Mouse (Mus musculus): ENCODE data around the gene Gstp3.
"Not testable (repeated sequence)": the region's sequence is repeated elsewhere in the genome, so short reads cannot be mapped to it uniquely, and the experiment has no call there.

Gstp3 gene

DNA sequence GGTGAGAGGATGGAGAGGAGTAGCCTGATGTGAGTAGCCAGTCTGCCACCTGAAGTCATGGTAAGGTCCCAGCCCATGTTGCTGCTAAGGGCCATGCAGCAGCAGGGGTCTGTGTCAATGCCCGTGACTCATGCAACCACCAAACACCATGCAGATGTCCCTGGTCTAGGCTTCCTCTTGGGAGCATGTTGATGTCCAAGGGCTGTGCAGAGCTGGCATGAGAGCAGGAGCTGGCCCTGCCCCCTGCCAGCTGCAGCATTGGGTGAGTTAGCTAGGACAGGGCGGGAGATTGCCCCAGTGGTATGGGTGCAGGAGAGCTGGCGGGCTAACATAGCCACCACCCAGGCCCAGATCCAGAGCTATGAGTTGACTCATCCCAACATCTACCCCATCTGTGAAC is 31.1 kb upstream of the Gstp3 start:
- DNase-seq (ENCODE audit: low spot score in 2 of 2): no peak

DNA sequence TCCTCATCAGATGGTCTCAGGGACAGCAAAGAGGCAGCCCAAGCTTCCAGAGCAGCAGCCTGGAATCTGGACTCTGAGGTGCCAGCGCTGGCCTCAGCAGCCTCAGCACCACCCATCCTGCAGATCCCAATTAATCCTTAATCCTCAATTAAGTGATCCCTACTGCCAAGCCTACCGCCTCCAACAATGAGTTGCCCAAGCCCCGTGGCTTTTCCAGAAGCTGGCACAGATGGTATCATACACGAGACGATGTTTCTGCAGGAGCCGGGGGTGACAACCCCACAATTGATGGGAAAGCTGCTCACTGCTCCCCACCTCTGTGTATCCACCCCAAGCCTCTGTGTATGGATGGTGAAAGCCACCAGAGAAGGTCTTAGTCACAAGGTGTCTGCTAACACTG is 29.8 kb upstream of the Gstp3 start:
- DNase-seq (ENCODE audit: low spot score in 2 of 2): no peak

GRCm38 (mm10) chr19:4088146-4088545 is 28.8 kb upstream of the Gstp3 start:
- DNase-seq (ENCODE audit: low spot score in 2 of 2): no peak

- no peak for DNase-seq (ENCODE audit: low spot score in 2 of 2)
These were observed 27.7 kb upstream of the Gstp3 start for GRCm38 (mm10) chr19:4087090-4087489.

DNA sequence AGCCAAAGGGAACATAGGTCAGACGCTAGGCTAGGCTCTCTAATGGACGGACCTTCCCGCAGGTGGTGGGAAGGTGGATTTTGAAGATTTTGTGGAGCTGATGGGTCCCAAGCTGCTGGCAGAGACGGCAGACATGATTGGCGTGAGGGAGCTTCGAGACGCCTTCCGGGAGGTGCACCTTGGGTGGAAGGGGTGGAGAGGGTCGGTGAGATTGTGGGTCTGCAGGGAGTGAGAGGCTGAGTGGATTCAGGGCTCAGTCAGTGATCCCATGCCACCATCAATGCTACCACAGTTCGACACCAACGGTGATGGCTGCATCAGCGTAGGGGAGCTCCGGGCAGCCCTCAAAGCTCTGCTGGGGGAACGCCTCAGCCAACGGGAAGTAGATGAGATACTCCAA is 26.8 kb upstream of the Gstp3 start:
- DNase-seq (ENCODE audit: low spot score in 2 of 2): no peak

GRCm38 (mm10) chr19:4084984-4085383 is 25.6 kb upstream of the Gstp3 start:
- no peak for DNase-seq (ENCODE audit: low spot score in 2 of 2)

- no peak for DNase-seq (ENCODE audit: low spot score in 2 of 2)
These were observed 24.5 kb upstream of the Gstp3 start for GRCm38 (mm10) chr19:4083826-4084225.

GRCm38 (mm10) chr19:4083316-4083715 is 23.9 kb upstream of the Gstp3 start:
- DNase-seq (ENCODE audit: low spot score in 2 of 2): no peak

GRCm38 (mm10) chr19:4082219-4082965 is 23.0 kb upstream of the Gstp3 start:
- no peak for DNase-seq (ENCODE audit: low spot score in 2 of 2)

GRCm38 (mm10) chr19:4081394-4081793 is 22.0 kb upstream of the Gstp3 start, which contains the start of gene Cabp2:
TSS of gene Cabp2 (plus strand) at chr19:4081578.
- DNase-seq (ENCODE audit: low spot score in 2 of 2): no peak

DNA sequence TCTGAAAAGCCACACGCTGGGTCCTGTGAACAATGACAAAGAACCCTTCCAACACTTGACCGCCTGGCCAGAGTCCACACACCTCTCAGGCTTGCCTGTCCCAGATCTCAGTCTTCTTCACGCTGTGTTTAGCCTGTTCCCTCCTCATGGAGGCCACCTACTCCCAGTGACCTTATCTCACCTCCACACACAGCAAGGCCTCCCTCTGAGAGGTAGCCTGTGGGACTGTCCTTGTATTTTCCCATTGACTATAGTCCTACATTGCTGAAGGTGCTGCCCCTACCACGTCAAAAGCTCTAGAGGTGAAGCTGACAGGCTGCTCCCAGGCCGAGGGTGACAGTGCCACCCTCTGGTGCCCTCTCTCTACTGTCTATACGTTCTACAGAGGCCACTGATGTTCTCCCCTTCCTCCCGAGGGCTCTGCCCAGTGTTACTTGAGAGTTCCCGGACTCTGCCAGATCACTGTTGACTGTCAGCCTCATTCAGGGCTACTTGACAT is 21.2 kb upstream of the Gstp3 start:
- DNase-seq (ENCODE audit: low spot score in 2 of 2): no peak

- DNase-seq (ENCODE audit: low spot score in 2 of 2): no peak
These were observed 20.2 kb upstream of the Gstp3 start for GRCm38 (mm10) chr19:4079594-4079993.

DNA sequence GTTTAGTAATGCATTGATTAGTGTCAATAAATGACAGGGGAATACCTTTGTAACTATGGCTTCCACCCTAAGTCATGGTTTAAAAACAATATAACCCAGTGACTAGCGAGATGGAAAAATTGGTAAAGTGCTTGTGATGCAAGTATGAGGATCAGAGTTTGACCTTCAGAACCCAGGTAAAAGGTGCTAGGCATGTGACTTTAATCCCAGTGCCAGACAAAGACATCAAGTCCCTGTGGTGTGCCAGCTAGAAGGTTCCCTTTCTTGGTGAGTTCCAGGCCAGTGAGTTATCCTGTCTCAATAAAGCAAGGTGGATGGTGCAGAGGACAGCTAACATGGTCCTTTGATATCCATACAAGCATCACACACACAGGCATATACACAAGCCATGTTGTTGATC is 16.2 kb upstream of the Gstp3 start:
- no peak for DNase-seq (ENCODE audit: low spot score in 2 of 2)

DNA sequence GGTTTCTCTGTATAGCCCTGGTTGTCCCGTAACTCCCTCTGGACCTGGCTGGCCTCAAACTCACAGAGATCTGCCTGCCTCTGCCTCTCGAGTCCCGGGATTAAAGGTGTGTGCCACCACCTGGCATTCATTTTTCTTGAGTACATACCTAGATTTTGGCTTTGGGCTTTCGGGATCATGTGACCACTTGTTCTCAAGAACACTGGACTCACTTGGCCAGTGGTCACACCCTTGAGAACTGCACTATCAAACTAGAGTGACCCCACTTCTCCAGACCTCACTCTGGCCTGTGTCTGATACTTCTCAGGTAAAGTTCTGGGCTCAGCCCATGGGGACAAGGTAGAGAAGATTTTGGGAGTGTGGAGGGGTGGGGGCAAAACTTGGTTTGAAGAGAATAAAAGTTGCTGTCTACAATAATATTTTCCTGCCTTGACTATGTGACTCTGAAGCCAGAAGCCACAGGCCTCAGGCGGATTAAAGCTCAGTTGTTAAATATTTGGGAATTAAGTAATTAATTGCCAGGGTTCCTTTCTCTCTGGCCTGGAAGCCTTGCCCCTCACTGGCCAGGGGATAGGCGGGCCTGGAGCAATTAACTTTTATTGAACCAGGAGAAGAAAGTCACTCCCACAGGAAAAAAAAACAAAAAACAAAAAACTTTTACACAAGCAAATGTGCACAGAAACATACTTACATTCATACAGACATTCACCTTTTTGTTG is 13.5 kb upstream of the Gstp3 start:
- DNase-seq (ENCODE audit: low spot score in 2 of 2): no peak

DNA sequence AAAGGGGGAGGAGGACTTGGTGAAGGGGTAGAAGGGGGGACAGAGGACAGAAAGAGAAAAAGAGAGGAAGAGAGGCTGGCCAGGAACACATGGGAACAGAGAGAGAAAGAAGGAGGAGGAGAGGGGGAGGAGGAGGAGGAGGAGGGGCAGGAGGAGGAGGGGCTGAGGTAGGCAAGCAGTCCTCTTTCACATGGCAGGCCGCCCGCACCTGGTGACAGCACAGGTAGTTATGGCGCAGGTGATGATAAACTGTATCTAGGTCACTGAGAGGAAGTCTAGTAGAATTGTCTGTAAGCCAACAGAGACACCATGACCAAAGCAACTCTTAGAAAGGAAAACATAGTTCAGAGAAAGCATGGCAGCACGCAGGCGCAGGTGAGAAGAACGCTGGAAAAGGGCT is 12.0 kb upstream of the Gstp3 start:
- DNase-seq (ENCODE audit: low spot score in 2 of 2): no peak

GRCm38 (mm10) chr19:4070756-4071155 is 11.4 kb upstream of the Gstp3 start:
- DNase-seq (ENCODE audit: low spot score in 2 of 2): no peak

GRCm38 (mm10) chr19:4070311-4070710 is 10.9 kb upstream of the Gstp3 start:
- no peak for DNase-seq (ENCODE audit: low spot score in 2 of 2)

- DNase-seq (ENCODE audit: low spot score in 2 of 2): no peak
These were observed 9.5 kb upstream of the Gstp3 start for GRCm38 (mm10) chr19:4068717-4069410.

DNA sequence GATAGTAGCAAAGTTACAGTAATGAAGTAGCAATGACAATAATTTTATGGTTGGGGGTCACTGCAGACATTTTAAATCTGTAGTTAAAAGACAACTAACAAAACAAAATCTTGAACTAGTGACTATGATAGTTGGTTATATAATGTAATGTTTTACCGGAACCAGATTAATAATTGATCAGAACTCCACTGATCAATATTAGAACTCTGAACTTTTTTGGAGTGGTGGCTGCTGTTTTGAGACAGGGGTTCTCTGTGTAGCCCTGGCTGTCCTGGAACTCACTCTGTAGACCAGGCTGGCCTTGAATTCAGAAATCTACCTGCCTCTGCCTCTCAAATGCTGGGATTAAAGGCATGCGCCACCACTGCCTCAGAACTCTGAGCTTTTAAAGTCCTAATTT is 8.9 kb upstream of the Gstp3 start:
- not testable (repeated sequence) for DNase-seq (ENCODE audit: low spot score in 2 of 2)

DNA sequence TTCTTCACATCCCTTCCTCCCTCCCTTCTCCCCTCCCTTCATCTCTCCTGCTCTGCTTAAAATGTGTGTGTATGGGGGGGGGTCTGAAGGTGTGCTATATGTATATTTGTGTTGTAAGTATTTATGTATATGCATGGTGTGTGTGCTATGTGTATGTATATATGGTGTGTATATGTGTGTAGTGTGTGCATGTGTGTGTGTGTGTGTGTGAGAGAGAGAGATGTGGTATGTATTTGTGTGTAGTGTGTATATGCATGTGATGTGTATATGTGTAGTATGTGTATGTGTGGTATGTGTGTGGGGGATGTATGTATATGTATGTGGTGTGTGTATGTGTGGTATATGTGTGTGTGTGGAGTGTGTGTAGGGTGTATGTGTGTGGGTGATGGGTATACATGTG is 7.5 kb upstream of the Gstp3 start:
- no peak for DNase-seq (ENCODE audit: low spot score in 2 of 2)

- no peak for DNase-seq (ENCODE audit: low spot score in 2 of 2)
These were observed 6.9 kb upstream of the Gstp3 start for GRCm38 (mm10) chr19:4066280-4066679.

- DNase-seq (ENCODE audit: low spot score in 2 of 2): not testable (repeated sequence)
These were observed 5.1 kb upstream of the Gstp3 start for GRCm38 (mm10) chr19:4064501-4064900.

- DNase-seq (ENCODE audit: low spot score in 2 of 2): not testable (repeated sequence)
These were observed 4.0 kb upstream of the Gstp3 start for GRCm38 (mm10) chr19:4063357-4063756.

Data from right cerebral cortex, postnatal 10 days (tissue).